Mouse (Mus musculus): Measurements from ENCODE around the gene Slc22a6. TPM values are rescaled to one million over a fixed set of nuclear protein-coding genes. Genes with fewer than 3 reads are reported as not detected.

Slc22a6 gene
- total RNA-seq, 2 experiments from 2014 or later, result not detected

DNA sequence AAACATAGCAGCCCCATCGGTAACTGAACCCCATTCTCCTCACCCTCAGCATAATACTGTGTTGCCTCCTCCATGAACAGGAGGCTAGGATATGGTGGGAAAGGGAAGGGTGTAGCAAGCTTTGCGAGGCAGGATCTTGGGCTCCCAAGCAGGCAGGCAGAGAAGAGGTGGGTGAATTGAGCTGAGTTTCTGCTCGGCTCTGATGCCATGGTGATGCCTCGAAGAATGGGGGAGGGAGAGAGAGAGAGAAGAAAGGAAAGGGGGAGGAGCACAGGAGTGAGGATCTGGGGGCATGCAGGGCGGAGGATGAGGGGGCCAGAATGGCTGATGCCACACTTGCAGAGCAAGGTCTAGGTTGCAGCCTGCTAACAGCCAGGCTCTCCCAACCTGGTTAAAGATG is 47.9 kb downstream of the Slc22a6 start:
- intact Hi-C loops (cut with DNase I; ENCODE audit: low total_unique reads), result no loop called here
- no peak for DNase-seq

DNA sequence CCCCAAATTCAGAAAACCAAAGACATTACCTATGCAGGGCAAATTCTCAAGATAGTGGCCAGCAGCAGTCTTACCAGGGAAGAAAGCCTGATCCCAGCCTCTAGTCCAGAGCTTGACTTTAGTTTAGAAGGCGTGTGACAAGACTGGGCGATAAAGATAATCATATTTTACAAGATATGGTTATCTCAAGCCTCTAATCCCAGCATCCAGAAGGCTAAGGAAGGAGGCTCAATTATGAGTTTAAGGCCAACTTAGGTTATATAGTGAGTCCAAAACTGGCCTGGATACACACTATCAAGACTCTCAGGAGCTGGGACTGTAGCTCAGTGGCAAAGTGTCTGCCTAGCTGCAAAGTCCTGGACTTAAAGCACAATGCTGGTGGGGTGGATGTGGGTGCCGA is 55.0 kb downstream of the Slc22a6 start:
- intact Hi-C loops (cut with DNase I; ENCODE audit: low total_unique reads), result no loop called here
- DNase-seq, result no peak

DNA sequence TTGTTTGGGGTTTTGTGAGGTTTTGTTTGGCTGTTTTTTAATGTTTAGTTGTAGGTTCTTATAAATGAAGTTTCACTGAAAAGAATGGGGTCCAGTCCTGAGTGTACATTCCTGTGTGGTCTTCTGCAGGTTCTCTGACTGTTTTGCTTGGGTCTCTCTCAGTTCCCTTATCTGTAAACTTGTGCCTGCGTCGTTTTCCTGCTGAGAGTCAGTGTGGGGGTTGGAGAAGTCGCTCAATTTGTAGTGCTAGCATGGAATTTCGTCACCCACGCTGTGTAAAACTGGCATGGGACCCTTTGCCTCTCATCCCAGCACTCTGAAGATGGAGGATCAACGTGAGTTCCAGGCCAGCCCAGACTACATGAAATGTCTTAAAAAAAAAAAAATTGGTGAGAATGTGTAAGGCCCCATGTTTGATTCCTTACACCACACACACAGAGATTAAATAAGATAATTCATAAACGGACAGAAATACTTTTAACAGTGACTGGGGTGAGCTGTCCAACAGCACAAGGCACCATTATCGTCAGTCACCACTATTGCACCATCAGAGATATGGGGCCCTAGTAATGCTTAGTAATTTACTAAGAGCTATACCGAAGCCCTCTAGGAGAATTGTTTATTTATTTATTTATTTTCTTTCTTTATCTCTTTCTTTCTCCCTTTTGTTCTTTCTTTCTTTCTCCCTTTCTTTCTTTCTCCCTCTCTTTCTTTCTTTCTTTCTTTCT is 55.7 kb downstream of the Slc22a6 start:
- intact Hi-C loops (cut with DNase I; ENCODE audit: low total_unique reads), result no loop called here
- no peak for DNase-seq

Other genes starting within 250 kb of the Slc22a6 start
- gene Slc22a30, start 212.9 kb upstream of the Slc22a6 start, total RNA-seq (2021), result not detected
- not detected for gene Slc22a8, start 26.8 kb upstream of the Slc22a6 start, total RNA-seq (2021)
- gene Chrm1, start 45.8 kb downstream of the Slc22a6 start, total RNA-seq (2021), result under 1 TPM in 1 of 2 experiments, not detected in 1; 0.02 TPM
- 10 to 100 TPM; 24.6 to 26.8 TPM for gene Slc3a2, start 105.3 kb downstream of the Slc22a6 start, total RNA-seq (2021)
- 10 to 100 TPM; 21.7 to 23.4 TPM for gene Wdr74, start 117.8 kb downstream of the Slc22a6 start, total RNA-seq (2021)
- not detected for gene 1700092M07Rik, start 122.7 kb downstream of the Slc22a6 start, total RNA-seq (2021)
- gene Stx5a, start 123.4 kb downstream of the Slc22a6 start, total RNA-seq (2021), result 10 to 100 TPM; 24.1 to 28.0 TPM
- gene Nxf1, start 139.0 kb downstream of the Slc22a6 start, total RNA-seq (2021), result 10 to 100 TPM; 32.5 to 33.2 TPM
- 10 to 100 TPM; 78.5 to 81.9 TPM for gene Tmem223, start 153.0 kb downstream of the Slc22a6 start, total RNA-seq (2021)
- 10 to 100 TPM in 1 of 2 experiments, 1 to 10 TPM in 1; 9.7 to 11.1 TPM for gene Tmem179b, start 156.4 kb downstream of the Slc22a6 start, total RNA-seq (2021)
- gene Taf6l, start 168.4 kb downstream of the Slc22a6 start, total RNA-seq (2021), result 1 to 10 TPM; 9.0 to 9.4 TPM
- 10 to 100 TPM; 34.1 to 35.5 TPM for gene Polr2g, start 180.5 kb downstream of the Slc22a6 start, total RNA-seq (2021)
- gene Zbtb3, start 184.5 kb downstream of the Slc22a6 start, total RNA-seq (2021), result 1 to 10 TPM in 1 of 2 experiments, under 1 TPM in 1; 0.62 to 1.5 TPM
- gene Ttc9c, start 201.3 kb downstream of the Slc22a6 start, total RNA-seq (2021), result 10 to 100 TPM in 1 of 2 experiments, 1 to 10 TPM in 1; 9.6 to 10.7 TPM
- 10 to 100 TPM; 35.4 to 37.3 TPM for gene Hnrnpul2, start 202.0 kb downstream of the Slc22a6 start, total RNA-seq (2021)
- not detected for gene AC129217.1, start 211.7 kb downstream of the Slc22a6 start, total RNA-seq (2021)
- 10 to 100 TPM; 14.4 to 15.6 TPM for gene Bscl2, start 219.4 kb downstream of the Slc22a6 start, total RNA-seq (2021)
- gene Gng3, start 221.2 kb downstream of the Slc22a6 start, total RNA-seq (2021), result not detected
- 10 to 100 TPM in 1 of 2 experiments, 1 to 10 TPM in 1; 7.8 to 11.0 TPM for gene Lrrn4cl, start 232.7 kb downstream of the Slc22a6 start, total RNA-seq (2021)